Mouse (Mus musculus) liver, embryonic 14.5 days (tissue): Measurements from ENCODE around the gene Brsk1. TPM values are rescaled to one million over a fixed set of nuclear protein-coding genes. Genes with fewer than 3 reads are reported as not detected.

ENCODE experiments used
- ATAC-seq: fragments of 200-750 bp; cut with Nextera tagmentation; 2 replicates; pipeline ENCODE4 v1.8.0; 2017; ENCODE audit warnings: moderate number of reproducible peaks, mild to moderate bottlenecking, moderate library complexity; ENCODE audit not compliant: insufficient read depth
- DNase-seq, 3 experiments: peaks; one replicate each; pipeline ENCODE4 v3.0.0-alpha.2; 2012 to 2013; ENCODE audit warnings: low read depth in 3 of 3, low spot score in 3 of 3
- H3K27ac ChIP-seq: fragments of 300-500 bp; sonication (generic); 2 replicates; pipeline ENCODE4 v1.5.1; 2014; ENCODE audit warnings: moderate library complexity, mild to moderate bottlenecking, control low read depth, inconsistent platforms
- H3K27me3 ChIP-seq: fragments of 300-500 bp; sonication (generic); 2 replicates; pipeline ENCODE4 v1.6.1; 2014; ENCODE audit warnings: mild to moderate bottlenecking, low read length, moderate library complexity; ENCODE audit not compliant: control insufficient read depth, insufficient read depth
- H3K36me3 ChIP-seq: fragments of 300-500 bp; sonication (generic); replicated peaks from 2 replicates; pipeline ENCODE4 v1.6.1; 2014; ENCODE audit warnings: low read depth; ENCODE audit not compliant: control insufficient read depth, insufficient read depth
- H3K4me1 ChIP-seq, 2 experiments: fragments of 200-500 bp in 1 of 2; fragments of 300-500 bp in 1 of 2; sonication (generic) in 1 of 2; replicated peaks; 2 replicates each; pipeline ENCODE4 v1.6.1; 2012 to 2014; ENCODE audit warnings: antibody characterized with exemption in 1 of 2, inconsistent platforms in 1 of 2, low read length in 1 of 2; ENCODE audit not compliant: control insufficient read depth in 2 of 2, insufficient read depth in 2 of 2
- H3K4me2 ChIP-seq: fragments of 300-500 bp; sonication (generic); 2 replicates; pipeline ENCODE4 v1.6.1; 2014; ENCODE audit warnings: low read depth, mild to moderate bottlenecking, control low read depth, moderate library complexity
- H3K4me3 ChIP-seq, 2 experiments: fragments of 200-500 bp in 1 of 2; fragments of 300-500 bp in 1 of 2; sonication (generic) in 1 of 2; 2 replicates each; pipeline ENCODE4 v1.5.1; 2012 to 2014; ENCODE audit warnings: low read depth in 2 of 2, low read length in 2 of 2, mild to moderate bottlenecking in 2 of 2, control low read depth in 1 of 2, inconsistent platforms in 1 of 2, moderate library complexity in 1 of 2; ENCODE audit not compliant: insufficient read depth in 1 of 2
- H3K9ac ChIP-seq: fragments of 300-500 bp; sonication (generic); replicated peaks from 2 replicates; pipeline ENCODE4 v1.6.1; 2014; ENCODE audit warnings: mild to moderate bottlenecking, control low read depth, moderate library complexity
- H3K9me3 ChIP-seq: fragments of 300-500 bp; sonication (generic); 2 replicates; pipeline ENCODE4 v1.6.1; 2016; ENCODE audit warnings: low read length, mixed read lengths; ENCODE audit not compliant: control insufficient read depth
- CTCF ChIP-seq: IDR thresholded peaks from 2 replicates; pipeline ENCODE4 v1.5.1; 2016; ENCODE audit warnings: antibody characterized with exemption, low read depth, control low read depth
- EP300 ChIP-seq: IDR thresholded peaks from 2 replicates; pipeline ENCODE4 v1.6.1; 2016; ENCODE audit warnings: antibody characterized with exemption, low read depth
- WGBS: fragments of 180-500 bp; shearing (Covaris S2); extraction: QIAGEN DNeasy Blood & Tissue Kit; methylation state at CpG from one replicate; pipeline ENCODE4 v1.1.7; 2014; ENCODE audit not compliant: insufficient replicate concordance; 5-methylcytosine and 5-hydroxymethylcytosine counted together
- polyA plus RNA-seq, 2 experiments: library from polyadenylated mRNA; depleted of rRNA in 1 of 2; stranded (reverse) in 1 of 2; unstranded in 1 of 2; fragments of >200 nt; fragmentation: Nextera tagmentation in 1 of 2; extraction: Ambion mirVana in 1 of 2; gene quantifications; 2 replicates each; pipeline versions ENCODE4 v1.2.1 to v1.2.3; 2012 to 2014

Gene Brsk1
- polyA plus RNA-seq, 2 experiments, result 0.39 TPM; not detected in 1

DNA sequence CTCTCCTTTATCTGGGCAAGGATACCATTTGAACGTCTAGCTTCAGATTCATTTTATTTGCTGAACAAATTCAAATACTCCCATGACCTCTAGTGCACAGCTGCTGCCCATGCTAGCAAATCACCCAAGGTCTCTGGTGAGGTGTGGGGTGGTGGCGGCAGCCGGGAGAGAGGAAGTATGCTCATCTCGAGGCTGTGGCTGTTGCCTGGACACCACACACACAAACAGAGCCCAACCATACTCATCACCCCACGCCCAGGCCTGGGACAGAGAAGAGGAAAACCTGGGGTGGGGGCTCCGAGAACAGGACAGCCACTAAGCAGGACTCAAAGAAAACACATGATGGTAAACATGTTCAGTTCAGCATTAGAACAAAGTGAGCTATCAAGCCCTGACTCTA is 43.1 kb upstream of the Brsk1 start:
- peak; percentile 24; the same call in 1 of the 2 replicates for ATAC-seq
- peaks cover 42% of the 10 kb centered on the region for H3K36me3 ChIP-seq
- H3K9me3 ChIP-seq, result no peaks in the 10 kb centered on the region
- no peak for TF ChIP-seq EP300
- TF ChIP-seq CTCF, result no peak
- H3K4me2 ChIP-seq, result no peak overlapping the region
- DNase-seq, result no peak
- peaks cover 0 to 20% of the 10 kb centered on the region in 2 experiments; a peak in 2 of 4 replicates for H3K4me1 ChIP-seq
- H3K27me3 ChIP-seq, result no peaks in the 10 kb centered on the region
- WGBS, result 45% methylated on average over 6 of the region's 6 CpGs
- H3K9ac ChIP-seq, result no peak overlapping the region
- no peak overlapping the region for H3K27ac ChIP-seq
- H3K4me3 ChIP-seq, result no peak overlapping the region

- TF ChIP-seq CTCF (no peak), EP300 (no peak)
- Histone ChIP-seq H3K4me3 (no peak overlapping the region), H3K4me2 (no peak overlapping the region), H3K27me3 (no peaks in the 10 kb centered on the region), H3K9me3 (no peaks in the 10 kb centered on the region), H3K36me3 (peaks cover 37% of the 10 kb centered on the region), H3K4me1 (peaks cover 0 to 25% of the 10 kb centered on the region in 2 experiments; a peak in 2 of 4 replicates), H3K27ac (no peak overlapping the region), H3K9ac (no peak overlapping the region)
- 71% methylated on average over 2 of the region's 2 CpGs for WGBS
- DNase-seq (no peak), ATAC-seq (0 out of 2 replicates have a peak, but pooled peaks have one; percentile 16)
Observed at GRCm38 (mm10) chr7:4647992-4648391, 42.4 kb upstream of the Brsk1 start.

DNA sequence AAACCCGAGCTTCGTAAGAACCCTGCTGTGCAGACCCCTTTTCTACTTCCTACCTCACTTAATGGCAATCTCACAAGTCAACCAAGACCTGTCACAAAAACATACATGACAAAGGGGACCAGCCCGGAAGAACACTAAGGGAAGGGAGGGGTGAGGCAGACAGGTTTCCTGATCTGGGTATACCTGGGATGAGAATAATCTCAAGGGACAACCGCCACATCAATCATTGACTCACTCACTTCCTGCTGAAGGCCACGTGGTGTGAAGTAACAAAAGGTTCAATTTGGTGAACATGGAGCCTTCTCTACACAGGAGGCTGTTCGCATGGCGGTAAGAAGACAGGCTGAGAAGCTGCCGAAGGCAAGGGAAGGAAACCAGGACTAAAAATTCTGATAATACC is 38.8 kb upstream of the Brsk1 start:
- TF ChIP-seq EP300 (no peak), CTCF (no peak)
- Histone ChIP-seq H3K27ac (no peak overlapping the region), H3K27me3 (no peaks in the 10 kb centered on the region), H3K4me2 (no peak overlapping the region), H3K4me3 (no peak overlapping the region), H3K9me3 (no peaks in the 10 kb centered on the region), H3K4me1 (peaks cover 21 to 34% of the 10 kb centered on the region in 2 experiments), H3K9ac (no peak overlapping the region), H3K36me3 (peaks cover 12% of the 10 kb centered on the region)
- DNase-seq (no peak), ATAC-seq (no peak)
- 52% methylated on average over 8 of the region's 8 CpGs for WGBS

DNA sequence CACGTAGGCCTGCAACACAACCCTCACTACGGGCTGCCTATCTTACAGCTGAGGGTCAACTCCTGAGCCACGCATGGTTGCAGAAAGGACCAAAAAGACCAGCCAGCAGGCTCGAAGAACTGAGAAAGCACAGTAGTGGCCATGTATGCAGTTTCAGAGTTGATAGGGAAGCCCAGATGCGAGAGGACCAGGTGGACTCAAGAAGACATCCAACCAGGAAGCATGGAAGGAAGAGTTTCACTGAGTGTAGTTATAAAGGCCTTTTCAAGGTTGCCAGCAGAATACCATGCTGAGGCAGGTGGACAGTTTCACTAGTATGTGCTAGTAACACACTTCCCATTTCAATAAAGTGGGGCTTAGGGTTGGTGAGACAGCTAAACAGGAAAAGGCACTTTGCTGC is 37.7 kb upstream of the Brsk1 start:
- Histone ChIP-seq H3K27ac (no peak overlapping the region), H3K27me3 (no peaks in the 10 kb centered on the region), H3K4me1 (peaks cover 31 to 40% of the 10 kb centered on the region in 2 experiments), H3K4me3 (no peak overlapping the region), H3K9me3 (no peaks in the 10 kb centered on the region), H3K4me2 (no peak overlapping the region), H3K9ac (no peak overlapping the region), H3K36me3 (peaks cover 8% of the 10 kb centered on the region)
- no peak for DNase-seq
- WGBS, result 61% methylated on average over 5 of the region's 5 CpGs
- TF ChIP-seq EP300 (no peak), CTCF (no peak)
- ATAC-seq, result no peak

- Histone ChIP-seq H3K4me1 (peaks cover 33 to 39% of the 10 kb centered on the region in 2 experiments), H3K4me2 (peak overlapping the region; percentile 99), H3K9me3 (no peaks in the 10 kb centered on the region), H3K9ac (no peak overlapping the region), H3K36me3 (peaks cover 8% of the 10 kb centered on the region), H3K27me3 (no peaks in the 10 kb centered on the region), H3K27ac (peak overlapping the region; percentile 1; the same call in 1 of the 2 replicates), H3K4me3 (peak overlapping the region in 1 of 2 experiments; percentile 12; a peak in 1 of 4 replicates)
- no peak for TF ChIP-seq CTCF
- no peak for TF ChIP-seq EP300
- ATAC-seq, result no peak
- WGBS, result 29% methylated on average over 5 of the region's 5 CpGs
- no peak for DNase-seq
Observed at GRCm38 (mm10) chr7:4653351-4653750, 37.1 kb upstream of the Brsk1 start.
